Mouse (Mus musculus) heart, adult 2 months (tissue): ENCODE results near the gene Sik1. TPM values are rescaled to one million over a fixed set of nuclear protein-coding genes. Genes with fewer than 3 reads are reported as not detected.

Experiments used
- DNase-seq, 2 experiments: peaks; one replicate each; pipeline ENCODE4 v3.0.0; 2021
- H3K27ac ChIP-seq: fragments of 200-600 bp; 2 replicates; pipeline ENCODE4 v1.8.1; 2022
- H3K27me3 ChIP-seq: fragments of 200-500 bp; 2 replicates; pipeline ENCODE4 v1.6.1; 2012; ENCODE audit warnings: mild to moderate bottlenecking, low read length, inconsistent platforms, mixed read lengths; ENCODE audit not compliant: control insufficient read depth, insufficient read depth
- H3K36me3 ChIP-seq: fragments of 200-500 bp; 2 replicates; pipeline ENCODE4 v1.6.1; 2012; ENCODE audit warnings: low read length, inconsistent platforms; ENCODE audit not compliant: control insufficient read depth, insufficient read depth
- H3K4me1 ChIP-seq: fragments of 200-500 bp; 2 replicates; pipeline ENCODE4 v1.6.1; 2011; ENCODE audit warnings: low read length; ENCODE audit not compliant: control insufficient read depth, insufficient read depth
- H3K4me3 ChIP-seq: fragments of 200-600 bp; 2 replicates; pipeline ENCODE4 v1.8.1; 2022
- H3K79me2 ChIP-seq: fragments of 200-500 bp; replicated peaks from 2 replicates; pipeline ENCODE4 v1.6.1; 2012; ENCODE audit warnings: mild to moderate bottlenecking, inconsistent platforms, low read length, moderate library complexity, mixed read lengths; ENCODE audit not compliant: control insufficient read depth, insufficient read depth
- H3K9ac ChIP-seq: fragments of 200-500 bp; 2 replicates; pipeline ENCODE4 v1.6.1; 2012; ENCODE audit warnings: low read depth, mild to moderate bottlenecking, control low read depth, inconsistent platforms, low read length, mixed read lengths
- CTCF ChIP-seq: fragments of 200-600 bp; IDR thresholded peaks from 2 replicates; pipeline ENCODE4 v1.8.1; 2022; ENCODE audit warnings: antibody characterized with exemption, mild to moderate bottlenecking, moderate library complexity
- EP300 ChIP-seq: fragments of 200-500 bp; IDR thresholded peaks from 2 replicates; pipeline ENCODE4 v1.6.1; 2011; ENCODE audit warnings: low read depth, low read length, control low read depth; ENCODE audit not compliant: insufficient read depth
- POLR2A ChIP-seq: fragments of 200-500 bp; IDR thresholded peaks from 2 replicates; pipeline ENCODE4 v1.6.1; 2011; ENCODE audit warnings: mild to moderate bottlenecking, low read depth, low read length, control low read depth; ENCODE audit not compliant: insufficient read depth
- WGBS: fragments of 180-500 bp; shearing (Covaris S2); methylation state at CpG from one replicate; pipeline ENCODE4 v1.1.7; 2018; 5-methylcytosine and 5-hydroxymethylcytosine counted together
- intact Hi-C: fragments of 180-260 bp; cut with DNase I; formaldehyde crosslinking; loops from one replicate; pipeline ENCODE4 v1.15.1; 2025
- polyA plus RNA-seq: library from polyadenylated mRNA; depleted of rRNA; stranded (reverse); fragments of >200 nt; gene quantifications from 2 replicates; pipeline ENCODE4 v1.2.3, GENCODE M21; 2012
- total RNA-seq, 2 experiments: library from RNA; stranded (reverse); gene quantifications; 2 replicates each; pipeline ENCODE4 v1.2.3; 2021

Sik1 gene
- total and polyA plus RNA-seq, 3 experiments: 21.0 to 62.7 (median 39.6) TPM

DNA sequence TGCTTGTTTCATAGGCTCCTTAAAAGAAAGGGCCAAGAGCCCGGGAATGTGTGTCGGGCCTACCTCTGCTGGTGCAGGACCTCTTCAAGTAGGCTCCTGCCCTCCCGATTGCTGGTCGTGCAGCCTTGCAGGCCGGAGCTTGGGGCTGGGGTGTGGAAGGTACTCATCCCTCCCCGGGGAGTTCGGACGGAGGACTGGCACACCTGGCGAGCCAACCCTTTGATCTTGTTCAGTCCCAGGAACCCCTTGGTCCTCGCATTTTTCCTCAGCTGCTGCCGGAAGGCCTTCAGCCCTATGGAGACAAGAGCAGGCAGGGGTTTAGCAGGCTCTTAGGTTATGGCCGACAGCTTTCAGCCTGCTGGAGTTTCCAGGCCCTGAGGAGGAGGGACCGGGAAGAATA is 8.6 kb downstream of the Sik1 start:
- H3K27ac ChIP-seq: no peak overlapping the region
- TF ChIP-seq POLR2A (no peak), CTCF (no peak), EP300 (no peak)
- H3K79me2 ChIP-seq: no peaks in the 10 kb centered on the region
- 92% methylated on average over 13 of the region's 13 CpGs for WGBS
- intact Hi-C loops: no loop called here
- peak in 1 of 2 experiments; percentile 17 for DNase-seq
- no peak overlapping the region for H3K4me3 ChIP-seq
- H3K27me3 ChIP-seq: no peaks in the 10 kb centered on the region
- H3K4me1 ChIP-seq: peaks cover 13% of the 10 kb centered on the region
- H3K36me3 ChIP-seq: no peaks in the 10 kb centered on the region; the same call in 1 of the 2 replicates
- no peak overlapping the region for H3K9ac ChIP-seq

DNA sequence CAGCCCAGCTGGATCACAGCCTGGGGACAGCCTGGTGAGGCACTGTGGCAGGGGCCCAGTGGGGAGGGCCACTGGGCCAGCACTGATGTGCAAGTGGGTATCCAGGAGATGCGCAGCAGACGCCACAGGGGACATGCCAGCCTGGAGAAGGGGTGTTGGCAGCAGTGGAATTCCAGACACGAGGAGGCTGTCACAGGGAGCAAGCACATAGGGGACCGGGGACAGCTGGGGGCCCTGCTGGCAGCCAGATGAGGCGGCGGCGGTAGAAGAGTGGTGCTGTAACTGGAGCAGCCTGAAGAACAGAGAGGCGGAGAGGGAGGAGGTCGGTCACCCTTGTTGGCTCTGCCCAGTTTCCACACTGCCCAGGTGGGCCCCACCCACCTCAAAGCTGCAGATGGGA is 9.3 kb downstream of the Sik1 start:
- H3K9ac ChIP-seq: no peak overlapping the region
- H3K4me3 ChIP-seq: no peak overlapping the region
- no peak overlapping the region for H3K27ac ChIP-seq
- H3K79me2 ChIP-seq: no peaks in the 10 kb centered on the region
- H3K4me1 ChIP-seq: peaks cover 16% of the 10 kb centered on the region
- no peaks in the 10 kb centered on the region for H3K27me3 ChIP-seq
- no peak for TF ChIP-seq CTCF
- TF ChIP-seq EP300: no peak
- no peak for TF ChIP-seq POLR2A
- DNase-seq: peak in 1 of 2 experiments; percentile 25
- no peaks in the 10 kb centered on the region for H3K36me3 ChIP-seq
- 77% methylated on average over 9 of the region's 9 CpGs for WGBS
- intact Hi-C loops: no loop called here

DNA sequence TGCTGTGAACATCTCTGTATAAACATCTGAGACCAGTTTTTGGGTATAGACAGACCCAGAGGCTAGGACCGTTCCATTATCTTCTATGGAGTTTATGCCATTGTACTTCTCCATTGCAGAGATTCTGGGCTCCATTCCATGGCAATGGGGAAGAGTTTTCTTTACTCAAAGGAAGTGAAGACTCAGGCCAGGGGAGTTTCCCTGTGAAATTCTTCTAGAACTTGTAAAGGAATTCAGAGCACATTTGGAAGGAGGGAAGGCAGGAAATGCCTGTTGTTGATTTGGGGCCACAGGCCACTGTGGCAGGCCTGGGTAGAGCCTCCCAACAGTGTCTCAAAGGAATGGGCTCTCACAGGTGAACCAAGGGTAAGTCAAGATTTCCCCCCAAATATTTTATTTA is 11.7 kb downstream of the Sik1 start:
- WGBS: 33% methylated on average over 1 of the region's 1 CpGs
- peaks cover 16% of the 10 kb centered on the region for H3K4me1 ChIP-seq
- no peaks in the 10 kb centered on the region for H3K79me2 ChIP-seq
- no peak overlapping the region for H3K4me3 ChIP-seq
- H3K27me3 ChIP-seq: no peaks in the 10 kb centered on the region
- H3K9ac ChIP-seq: no peak overlapping the region
- intact Hi-C loops: no loop called here
- DNase-seq: no peak
- H3K27ac ChIP-seq: peak overlapping the region; percentile 34
- H3K36me3 ChIP-seq: no peaks in the 10 kb centered on the region
- TF ChIP-seq POLR2A (no peak), CTCF (no peak), EP300 (no peak)

DNA sequence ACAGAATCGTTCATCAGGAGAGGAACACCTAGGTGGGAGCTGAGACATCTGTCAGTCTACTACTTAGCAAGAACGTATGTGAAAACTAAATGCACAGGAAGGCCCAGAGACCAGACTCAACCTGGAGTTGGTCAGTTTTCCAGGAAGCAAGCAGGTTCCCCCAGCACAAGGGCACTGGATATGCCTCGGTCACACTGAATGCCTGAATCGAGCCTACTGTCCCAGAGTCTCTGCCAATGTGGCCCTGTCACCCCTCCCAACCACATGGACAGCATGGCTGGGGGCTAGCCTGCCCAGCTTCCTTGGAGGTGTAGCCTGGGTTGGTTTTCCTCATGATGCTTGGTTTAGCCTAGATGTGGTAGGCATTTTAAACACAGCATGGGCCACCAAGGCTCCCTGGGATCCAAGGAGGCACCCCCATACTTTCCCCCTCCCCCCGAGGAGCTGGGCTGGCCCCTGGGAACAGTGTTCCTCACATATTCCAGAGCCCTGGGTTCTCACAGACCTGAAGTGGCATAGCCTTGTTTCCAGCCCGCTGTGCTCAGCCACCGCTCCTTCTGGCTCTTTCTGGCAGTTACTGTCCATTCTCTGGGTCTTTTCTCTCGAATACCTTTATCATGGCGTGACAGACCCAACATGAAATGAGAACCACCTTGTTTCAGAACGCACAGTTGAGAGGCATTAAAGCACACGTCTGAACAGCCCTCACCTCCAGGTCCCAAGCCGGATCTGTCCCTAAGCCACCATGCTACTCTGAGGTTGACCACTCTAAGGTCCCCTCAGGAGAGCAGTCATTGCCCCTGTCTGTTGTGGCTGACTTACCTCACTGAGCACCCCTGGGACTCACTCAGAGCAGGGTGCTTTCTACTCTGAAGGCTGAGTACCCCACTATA is 12.4 kb downstream of the Sik1 start:
- WGBS: 80% methylated on average over 12 of the region's 12 CpGs
- Histone ChIP-seq H3K27ac (peak overlapping the region; percentile 34), H3K79me2 (no peaks in the 10 kb centered on the region), H3K27me3 (no peaks in the 10 kb centered on the region), H3K36me3 (no peaks in the 10 kb centered on the region), H3K4me1 (peaks cover 16% of the 10 kb centered on the region), H3K9ac (no peak overlapping the region), H3K4me3 (no peak overlapping the region)
- DNase-seq: peak in 1 of 2 experiments; percentile 42
- TF ChIP-seq POLR2A: no peak
- TF ChIP-seq CTCF: no peak
- no peak for TF ChIP-seq EP300
- intact Hi-C loops: no loop called here

DNA sequence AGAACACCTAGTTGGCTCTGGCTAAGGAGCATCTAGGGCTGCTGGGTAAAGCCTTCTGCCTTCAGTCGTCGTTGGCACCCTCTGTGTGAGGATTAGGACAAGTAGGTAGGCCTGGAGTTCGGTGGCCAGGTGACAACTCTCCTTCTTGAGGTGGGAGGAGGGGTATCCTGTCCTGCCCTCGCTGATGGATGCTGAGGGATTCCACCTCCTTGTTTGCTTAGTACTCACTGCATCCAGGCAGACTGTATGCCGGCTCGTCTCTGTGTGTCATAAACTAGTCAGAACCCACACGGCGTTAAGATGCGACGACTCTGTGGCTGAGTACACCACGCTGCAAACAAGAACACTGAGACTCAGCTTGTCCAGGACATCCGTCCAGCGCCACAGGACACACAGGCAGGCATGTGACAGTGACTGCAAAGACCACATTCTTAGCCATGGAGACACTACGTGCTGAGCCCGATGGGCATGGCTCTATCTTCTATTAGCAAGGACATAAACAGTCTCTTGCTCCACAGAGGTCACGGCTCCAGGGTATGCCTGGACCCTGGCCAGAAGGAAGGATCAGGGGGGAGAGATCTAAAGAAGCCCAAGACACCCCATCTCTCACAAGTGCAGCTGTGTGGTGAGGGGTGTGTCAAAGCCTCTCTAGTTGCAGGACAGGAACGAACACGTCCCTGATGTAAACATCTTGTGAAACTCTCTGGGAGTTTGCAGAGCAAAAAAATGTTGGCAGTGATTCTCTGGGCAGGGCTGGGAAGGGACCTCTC is 13.6 kb downstream of the Sik1 start:
- intact Hi-C loops: no loop called here
- TF ChIP-seq EP300 (no peak), CTCF (no peak), POLR2A (no peak)
- Histone ChIP-seq H3K4me1 (peaks cover 16% of the 10 kb centered on the region), H3K36me3 (no peaks in the 10 kb centered on the region), H3K79me2 (no peaks in the 10 kb centered on the region), H3K4me3 (no peak overlapping the region), H3K27me3 (no peaks in the 10 kb centered on the region), H3K9ac (no peak overlapping the region), H3K27ac (peak overlapping the region; percentile 32; the same call in 1 of the 2 replicates)
- peak; percentile 66 for DNase-seq
- WGBS: 47% methylated on average over 18 of the region's 18 CpGs

DNA sequence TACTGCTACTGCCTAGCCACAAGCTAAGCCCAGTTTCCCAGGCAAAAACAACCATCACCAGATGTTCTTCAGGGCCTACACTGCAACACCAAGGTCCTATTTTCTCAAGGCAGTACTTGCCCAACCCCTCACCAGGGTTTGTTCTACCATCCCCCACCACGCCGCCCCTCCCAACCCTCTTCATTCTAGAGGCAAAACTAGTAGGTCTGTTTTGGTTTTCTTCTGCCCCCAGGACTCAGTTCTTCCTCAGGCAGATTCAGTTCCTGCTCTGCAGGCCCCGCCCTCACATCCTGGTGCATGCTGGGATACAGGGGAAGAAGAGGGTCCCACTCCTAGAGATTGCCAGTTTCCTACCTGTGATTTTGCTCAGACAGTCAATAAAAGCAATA is 14.2 kb downstream of the Sik1 start:
- H3K27ac ChIP-seq: no peak overlapping the region
- no peaks in the 10 kb centered on the region for H3K79me2 ChIP-seq
- no peak overlapping the region for H3K4me3 ChIP-seq
- H3K36me3 ChIP-seq: no peaks in the 10 kb centered on the region
- peaks cover 16% of the 10 kb centered on the region for H3K4me1 ChIP-seq
- 84% methylated on average over 3 of the region's 3 CpGs for WGBS
- no peak for TF ChIP-seq EP300
- no peak for TF ChIP-seq POLR2A
- TF ChIP-seq CTCF: no peak
- DNase-seq: peak; percentile 47 to 58
- no peak overlapping the region for H3K9ac ChIP-seq
- no peaks in the 10 kb centered on the region for H3K27me3 ChIP-seq
- intact Hi-C loops: no loop called here
